Mouse (Mus musculus) heart, adult 9 months (tissue): ENCODE data around the gene Ofcc1.

Experiments used
- DNase-seq, 2 experiments: peaks; one replicate each; pipeline ENCODE4 v3.0.0; 2022; ENCODE audit warnings: low spot score in 2 of 2

The Ofcc1 gene

GRCm38 (mm10) chr13:40361288-40361687 is at the start of gene Ofcc1:
Gene Ofcc1, minus strand, starts transcription at chr13:40361450.
- no peak for DNase-seq

GRCm38 (mm10) chr13:40390120-40390519 is 28.9 kb upstream of the Ofcc1 start:
- no peak for DNase-seq

- no peak for DNase-seq
These were observed 26.2 kb upstream of the Ofcc1 start for GRCm38 (mm10) chr13:40387446-40387845.

GRCm38 (mm10) chr13:40384962-40385361 is 23.7 kb upstream of the Ofcc1 start:
- DNase-seq, result no peak

GRCm38 (mm10) chr13:40376773-40377172 is 15.5 kb upstream of the Ofcc1 start:
- DNase-seq, result no peak

GRCm38 (mm10) chr13:40366762-40367161 is 5.5 kb upstream of the Ofcc1 start:
- no peak for DNase-seq

GRCm38 (mm10) chr13:40364855-40365254 is 3.6 kb upstream of the Ofcc1 start:
- DNase-seq, result no peak

GRCm38 (mm10) chr13:40360692-40361091 is 558 bp downstream of the Ofcc1 start:
- DNase-seq, result no peak

GRCm38 (mm10) chr13:40347045-40347444 is 14.2 kb downstream of the Ofcc1 start:
- no peak for DNase-seq

- DNase-seq, result no peak
These were observed 37.9 kb downstream of the Ofcc1 start for GRCm38 (mm10) chr13:40323301-40323700.

- DNase-seq, result no peak
These were observed 40.3 kb downstream of the Ofcc1 start for GRCm38 (mm10) chr13:40320814-40321525.

GRCm38 (mm10) chr13:40317731-40318130 is 43.5 kb downstream of the Ofcc1 start:
- DNase-seq, result no peak

- DNase-seq, result no peak
These were observed 46.0 kb downstream of the Ofcc1 start for GRCm38 (mm10) chr13:40315158-40315792.

GRCm38 (mm10) chr13:40292891-40293290 is 68.4 kb downstream of the Ofcc1 start:
- no peak for DNase-seq

- DNase-seq, result no peak
These were observed 70.4 kb downstream of the Ofcc1 start for GRCm38 (mm10) chr13:40290846-40291245.

GRCm38 (mm10) chr13:40288650-40289049 is 72.6 kb downstream of the Ofcc1 start:
- DNase-seq, result no peak

- DNase-seq, result no peak
These were observed 73.8 kb downstream of the Ofcc1 start for GRCm38 (mm10) chr13:40287266-40288002.

- DNase-seq, result no peak
These were observed 75.9 kb downstream of the Ofcc1 start for GRCm38 (mm10) chr13:40285234-40285791.

- no peak for DNase-seq
These were observed 80.6 kb downstream of the Ofcc1 start for GRCm38 (mm10) chr13:40280616-40281015.

GRCm38 (mm10) chr13:40267546-40267945 is 93.7 kb downstream of the Ofcc1 start:
- no peak for DNase-seq

- no peak for DNase-seq
These were observed 98.0 kb downstream of the Ofcc1 start for GRCm38 (mm10) chr13:40263087-40263807.

- DNase-seq, result no peak
These were observed 102.5 kb downstream of the Ofcc1 start for GRCm38 (mm10) chr13:40258757-40259156.
